Mouse (Mus musculus) adrenal gland, postnatal 10 days (tissue): ENCODE measurements at regions not wholly inside any gene's neighbourhood (a gene's known extent, or its start where the extent isn't known, plus 50 kb on each side); places are given as distances from the start of the nearest gene placed in this dataset.

Source experiments
- DNase-seq: peaks from one replicate; pipeline ENCODE4 v3.0.0; 2021; ENCODE audit warnings: mixed read lengths

- DNase-seq = no peak
Measured at GRCm38 (mm10) chr12:85527011-85527410, 53.3 kb downstream of the Fos start.

GRCm38 (mm10) chr12:85531638-85532037, 57.9 kb downstream of the Fos start:
- DNase-seq = no peak

GRCm38 (mm10) chr12:85532221-85532612, 58.5 kb downstream of the Fos start:
- DNase-seq = no peak

DNA sequence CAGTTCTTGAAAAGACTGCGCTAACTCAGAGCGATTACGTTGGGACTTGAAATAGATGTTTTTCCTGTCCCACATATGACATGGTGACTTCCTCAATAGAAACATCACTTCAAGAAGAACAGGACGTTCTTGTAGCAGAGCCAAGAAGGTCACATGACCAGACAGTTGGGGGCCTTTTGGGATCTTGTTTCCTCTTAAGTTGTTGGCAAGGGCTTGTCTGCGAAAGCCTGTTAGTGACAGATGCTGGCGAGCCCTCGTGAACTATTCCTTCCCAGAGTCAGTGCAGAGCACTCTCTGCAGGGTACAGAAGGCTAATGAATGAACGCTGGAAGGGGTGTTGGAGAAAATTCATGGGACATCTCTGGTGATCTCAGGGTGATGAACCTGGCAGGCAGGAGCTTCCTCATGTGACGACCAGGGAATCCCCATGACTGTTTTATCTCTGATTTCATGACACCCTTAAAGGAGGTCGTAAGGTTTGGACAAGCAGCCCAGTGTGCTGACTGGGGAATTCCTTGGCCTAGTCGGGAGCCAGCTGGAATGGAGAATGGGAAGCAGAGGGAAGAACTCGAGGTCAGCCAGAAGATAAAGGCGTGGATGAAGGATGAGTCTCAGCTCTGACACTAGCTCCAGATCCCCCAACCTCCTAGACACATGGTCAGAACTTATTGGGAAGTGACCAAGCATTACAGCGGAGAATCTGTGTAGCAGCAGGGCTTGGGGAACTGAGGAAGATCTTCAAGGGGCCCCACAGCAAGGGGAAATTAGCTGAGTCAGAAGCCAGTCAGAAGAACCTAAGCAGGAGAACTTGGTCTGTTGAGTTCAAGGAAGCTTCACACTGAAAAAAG, 59.1 kb downstream of the Fos start:
- peak; percentile 65 for DNase-seq

DNA sequence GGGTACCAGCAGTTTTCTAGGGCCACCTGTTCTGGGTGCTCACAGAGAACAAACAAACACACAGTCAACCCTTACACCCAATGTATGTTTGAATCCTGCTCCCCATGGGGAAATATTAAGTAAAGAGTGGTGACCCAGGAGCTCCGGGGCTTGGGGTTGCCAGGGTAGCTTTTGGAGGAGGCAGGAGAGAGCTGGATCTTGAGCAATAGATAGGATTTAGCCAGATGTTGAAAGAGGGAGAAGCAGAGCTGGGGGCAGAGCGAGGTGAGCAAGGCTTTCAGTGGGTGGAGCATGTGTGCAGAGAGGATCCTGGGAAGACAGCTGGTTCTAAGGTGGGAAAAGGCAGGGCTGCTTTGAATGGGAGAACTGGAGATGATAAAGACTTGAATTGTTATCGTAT, 59.9 kb downstream of the Fos start:
- no peak for DNase-seq

DNA sequence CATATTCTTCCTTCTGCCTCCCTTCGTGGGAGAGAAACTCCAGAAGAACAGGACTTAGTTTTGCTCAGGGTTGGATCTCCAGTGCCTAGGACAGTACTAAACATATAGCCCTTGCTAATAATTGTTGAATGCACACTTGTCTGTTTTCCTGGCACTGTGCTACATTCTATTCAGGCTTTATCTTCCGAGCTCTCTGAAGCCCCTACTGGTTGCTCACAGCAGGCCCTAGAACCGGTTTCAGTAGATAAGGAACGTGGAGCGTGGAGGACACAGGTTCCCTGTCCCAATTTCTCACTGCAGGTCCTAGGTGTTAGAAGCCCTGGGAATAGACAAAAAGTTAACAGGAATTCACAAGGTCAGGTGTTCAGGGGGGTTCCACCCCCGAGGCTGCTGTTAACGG, 59.4 kb upstream of the Jdp2 start:
- DNase-seq = no peak

DNA sequence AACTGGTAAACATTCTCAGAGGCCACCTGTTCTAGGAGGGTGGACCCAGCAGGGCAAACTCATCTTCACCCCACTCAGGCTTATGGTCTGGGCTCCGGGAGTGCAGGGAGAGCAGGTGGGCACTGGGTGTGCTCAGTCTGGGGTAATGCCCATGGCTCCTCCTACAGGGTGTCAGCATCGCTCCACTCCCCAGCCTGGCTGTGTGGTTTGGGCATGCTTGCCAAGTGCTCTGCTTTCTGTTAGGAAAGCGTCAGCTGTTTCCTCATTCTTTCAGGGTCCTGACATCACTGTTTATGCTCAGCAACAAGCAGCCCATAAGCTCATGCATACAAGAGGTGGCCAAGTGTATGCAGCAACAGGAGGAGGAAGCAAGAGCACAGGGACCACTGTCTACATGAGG, 57.7 kb upstream of the Jdp2 start:
- peak; percentile 24 for DNase-seq

DNA sequence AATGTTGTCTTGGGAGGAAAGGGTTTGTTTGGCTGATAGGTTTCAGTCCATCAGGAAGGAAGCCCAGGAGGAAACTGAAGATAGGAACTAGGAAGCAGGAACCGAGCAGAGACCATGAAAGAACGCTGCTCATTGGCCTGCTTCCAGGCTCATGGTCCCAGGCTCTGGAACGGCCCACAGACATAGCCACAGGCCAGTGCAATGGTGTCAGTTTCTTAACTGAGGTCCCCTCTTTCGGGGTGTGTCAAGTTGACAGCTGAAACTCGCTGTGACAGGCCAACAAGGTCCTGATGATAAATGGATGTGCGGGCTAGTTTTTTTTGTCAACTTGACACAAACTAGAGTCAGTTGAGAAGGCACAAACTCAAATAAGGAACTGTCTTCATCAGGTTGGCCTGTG, 55.9 kb upstream of the Jdp2 start:
- no peak for DNase-seq

- no peak for DNase-seq
Measured at GRCm38 (mm10) chr12:85543520-85543919, 55.3 kb upstream of the Jdp2 start.

- no peak for DNase-seq
Measured at GRCm38 (mm10) chr12:85544801-85545200, 54.0 kb upstream of the Jdp2 start.

- no peak for DNase-seq
Measured at GRCm38 (mm10) chr12:85545718-85546117, 53.1 kb upstream of the Jdp2 start.

DNA sequence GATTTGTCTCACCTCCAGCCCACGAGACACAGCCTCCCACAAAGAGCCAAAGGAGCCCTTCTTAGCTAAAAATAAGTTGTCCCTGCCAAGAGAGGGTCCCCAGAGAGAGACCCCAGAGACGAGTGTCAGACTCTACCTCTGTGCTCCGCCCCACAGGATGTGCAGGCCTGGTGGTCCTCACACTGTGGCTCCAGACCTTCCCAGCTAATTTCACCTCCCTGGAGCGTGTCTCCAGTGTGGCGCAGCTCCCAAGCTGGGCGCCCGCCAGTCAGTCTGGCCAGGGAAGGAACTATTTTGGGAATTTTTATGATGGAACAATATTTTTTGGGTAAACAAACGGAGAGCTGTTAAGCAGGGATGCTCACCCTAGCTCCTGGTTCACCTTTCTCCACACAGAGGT, 50.8 kb upstream of the Jdp2 start:
- peak; percentile 29 for DNase-seq
